Mouse (Mus musculus) liver, adult 2 months (tissue): ENCODE measurements around the gene Gm20479. TPM values are rescaled to one million over a fixed set of nuclear protein-coding genes. Genes with fewer than 3 reads are reported as not detected.
A peak's percentile ranks its signal among the peaks of the same experiment; 100 is the strongest.

Source experiments
- DNase-seq: peaks from one replicate; pipeline ENCODE4 v3.0.0-alpha.2; 2011; ENCODE audit warnings: low read depth, low spot score; ENCODE audit errors: extremely low read depth
- H3K27ac ChIP-seq: fragments of 200-500 bp; replicated peaks from 2 replicates; pipeline ENCODE4 v1.5.1; 2012; ENCODE audit warnings: low read depth, mild to moderate bottlenecking, control low read depth, inconsistent platforms, low read length; ENCODE audit not compliant: insufficient read depth
- H3K27me3 ChIP-seq: fragments of 200-500 bp; 2 replicates; pipeline ENCODE4 v1.6.1; 2012; ENCODE audit warnings: mild to moderate bottlenecking, moderate library complexity, low read length, inconsistent platforms; ENCODE audit not compliant: control insufficient read depth, insufficient read depth
- H3K36me3 ChIP-seq: fragments of 200-500 bp; 2 replicates; pipeline ENCODE4 v1.6.1; 2012; ENCODE audit warnings: low read length, inconsistent platforms; ENCODE audit not compliant: control insufficient read depth, insufficient read depth
- H3K4me1 ChIP-seq: fragments of 200-500 bp; 2 replicates; pipeline ENCODE4 v1.6.1; 2011; ENCODE audit warnings: low read length; ENCODE audit not compliant: control insufficient read depth, insufficient read depth
- H3K4me3 ChIP-seq: fragments of 200-500 bp; 2 replicates; pipeline ENCODE4 v1.5.1; 2011; ENCODE audit warnings: low read depth, mild to moderate bottlenecking, control low read depth, low read length, moderate library complexity; ENCODE audit not compliant: insufficient read depth
- H3K79me2 ChIP-seq: fragments of 200-500 bp; 2 replicates; pipeline ENCODE4 v1.6.1; 2012; ENCODE audit warnings: inconsistent platforms, mild to moderate bottlenecking, low read length, moderate library complexity; ENCODE audit not compliant: control insufficient read depth, insufficient read depth
- H3K9ac ChIP-seq: fragments of 200-500 bp; 2 replicates; pipeline ENCODE4 v1.6.1; 2012; ENCODE audit warnings: low read depth, mild to moderate bottlenecking, control low read depth, inconsistent platforms, low read length
- CTCF ChIP-seq: fragments of 200-500 bp; IDR thresholded peaks from 2 replicates; pipeline ENCODE4 v1.5.1; 2011; ENCODE audit warnings: low read depth, low read length, control low read depth
- POLR2A ChIP-seq: fragments of 200-500 bp; IDR thresholded peaks from 2 replicates; pipeline ENCODE4 v1.6.1; 2011; ENCODE audit warnings: low read length, control low read depth; ENCODE audit not compliant: insufficient read depth; ENCODE audit errors: extremely low read depth
- WGBS: fragments of 180-500 bp; shearing (Covaris S2); methylation state at CpG from one replicate; pipeline ENCODE4 v1.1.7; 2018; 5-methylcytosine and 5-hydroxymethylcytosine counted together
- polyA plus RNA-seq: library from polyadenylated mRNA; depleted of rRNA; stranded (reverse); fragments of >200 nt; gene quantifications from 2 replicates; pipeline ENCODE4 v1.2.3, GENCODE M21; 2012; rRNA removed
- total RNA-seq: library from RNA; depleted of rRNA; stranded (reverse); fragments of >200 nt; gene quantifications from 2 replicates; pipeline ENCODE4 v1.2.3, GENCODE M21; 2014; rRNA removed

Gene Gm20479
- total and polyA plus RNA-seq, 2 experiments: not detected

DNA sequence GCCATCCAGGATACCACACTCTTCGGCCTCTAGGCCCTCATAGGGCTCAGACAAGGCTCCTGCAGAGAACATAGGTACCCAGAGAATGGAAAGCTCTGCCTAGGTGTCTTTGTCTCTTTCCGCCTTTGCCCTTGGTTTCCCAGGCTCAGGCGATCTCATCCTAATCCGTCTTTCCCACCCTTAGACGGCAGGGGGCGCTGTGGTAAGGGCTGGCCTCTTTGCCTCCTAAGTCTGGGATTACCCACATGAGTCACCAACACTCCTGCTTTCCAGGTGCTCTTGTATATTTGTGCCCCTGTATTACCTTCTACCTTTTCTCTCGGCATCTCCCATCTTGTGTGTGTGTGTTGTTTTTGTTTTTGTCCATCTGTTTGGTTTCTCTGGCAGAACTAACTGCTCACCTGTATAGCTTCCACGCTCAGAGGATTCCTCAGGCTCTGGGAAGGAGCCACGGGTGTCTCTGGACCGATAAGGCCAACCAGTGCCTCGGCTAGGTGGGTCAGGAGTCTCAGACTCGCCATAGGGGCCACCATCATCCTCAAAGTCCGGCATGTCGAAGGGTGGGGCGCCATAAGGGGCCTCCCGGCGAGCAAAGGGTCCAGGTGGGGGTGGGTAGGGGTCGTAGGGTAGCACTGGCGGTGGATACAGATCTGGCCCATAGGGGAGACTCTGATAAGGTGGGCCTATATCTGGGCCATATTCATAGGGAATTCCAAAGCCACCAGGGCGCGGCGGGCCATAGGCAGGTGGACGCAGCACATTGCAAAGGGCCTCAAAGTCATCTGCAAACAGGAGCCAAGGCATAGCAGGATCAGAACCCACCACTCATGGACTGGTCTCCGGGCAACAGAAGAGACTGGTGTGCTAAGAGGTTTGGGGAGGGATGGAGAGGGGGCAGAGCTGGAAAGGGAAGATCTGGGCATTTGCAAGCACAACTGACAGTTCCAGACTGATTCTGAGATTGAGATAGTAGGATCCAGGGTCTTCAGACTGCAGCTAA, 50.8 kb downstream of the Gm20479 start:
- H3K27me3 ChIP-seq: no peaks in the 10 kb centered on the region; the same call in 1 of the 2 replicates
- H3K36me3 ChIP-seq: no peaks in the 10 kb centered on the region
- H3K27ac ChIP-seq: no peak overlapping the region
- no peak for DNase-seq
- TF ChIP-seq POLR2A (no peak), CTCF (peak; percentile 75)
- H3K9ac ChIP-seq: no peak overlapping the region
- WGBS: 77% methylated on average over 24 of the region's 24 CpGs
- H3K79me2 ChIP-seq: no peaks in the 10 kb centered on the region
- no peak overlapping the region for H3K4me3 ChIP-seq
- H3K4me1 ChIP-seq: peaks cover 2% of the 10 kb centered on the region; the same call in 1 of the 2 replicates

DNA sequence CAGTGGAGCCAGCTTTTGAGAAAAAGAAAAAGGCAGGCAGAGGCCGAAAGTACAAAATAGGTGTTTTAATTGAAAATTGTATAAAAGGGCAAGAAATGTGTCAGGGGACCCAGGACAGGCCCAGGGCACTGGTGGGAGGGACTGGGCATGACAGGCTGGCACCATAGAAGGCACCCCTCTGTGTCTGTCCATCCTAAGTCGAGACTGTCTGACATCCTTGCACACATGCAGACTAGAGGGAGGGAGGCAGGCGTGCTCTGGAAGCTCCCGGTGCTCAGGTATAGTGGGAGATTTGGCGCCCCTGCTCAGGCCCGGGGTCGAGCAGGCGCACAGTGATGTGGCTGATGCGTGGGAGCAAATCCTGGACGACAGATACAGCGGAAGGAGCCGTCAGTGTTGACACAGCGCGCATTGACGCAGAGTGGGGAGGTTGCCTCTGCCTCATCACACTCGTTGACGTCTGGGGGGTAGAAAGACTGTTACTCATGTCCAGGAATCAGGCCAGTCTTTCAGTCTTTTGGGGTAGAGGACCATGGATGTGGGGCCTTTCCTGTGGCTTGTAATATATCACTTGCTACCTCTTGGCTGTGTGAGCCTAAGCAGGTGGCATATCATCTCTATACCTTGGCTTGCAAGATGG, 52.0 kb downstream of the Gm20479 start:
- 83% methylated on average over 17 of the region's 17 CpGs for WGBS
- Histone ChIP-seq H3K36me3 (no peaks in the 10 kb centered on the region), H3K79me2 (no peaks in the 10 kb centered on the region), H3K27ac (no peak overlapping the region), H3K4me1 (no peaks in the 10 kb centered on the region), H3K4me3 (no peak overlapping the region), H3K27me3 (no peaks in the 10 kb centered on the region; the same call in 1 of the 2 replicates), H3K9ac (no peak overlapping the region)
- no peak for TF ChIP-seq CTCF
- TF ChIP-seq POLR2A: no peak
- DNase-seq: no peak

Other genes with a start within 250 kb of the Gm20479 start
- gene Cyp2f2, start 237.5 kb downstream of the Gm20479 start, total RNA-seq: 643 and 658 TPM in 2 replicates
- 1,932 and 2,426 TPM in 2 replicates for gene Cyp2f2, start 237.5 kb downstream of the Gm20479 start, polyA plus RNA-seq
- gene Cyp2t4, start 203.7 kb downstream of the Gm20479 start, total RNA-seq: not detected in 2 replicates
- not detected in 2 replicates for gene Cyp2t4, start 203.7 kb downstream of the Gm20479 start, polyA plus RNA-seq
- 35.4 and 46.6 TPM in 2 replicates for gene Egln2, start 190.6 kb downstream of the Gm20479 start, total RNA-seq
- gene Egln2, start 190.6 kb downstream of the Gm20479 start, polyA plus RNA-seq: 98.2 and 99.3 TPM in 2 replicates
- 8.7 and 10.1 TPM in 2 replicates for gene Rab4b, start 178.5 kb downstream of the Gm20479 start, total RNA-seq
- gene Rab4b, start 178.5 kb downstream of the Gm20479 start, polyA plus RNA-seq: 27.5 and 28.3 TPM in 2 replicates
- 0.09 and 0.20 TPM in 2 replicates for gene Gm21983, start 176.3 kb downstream of the Gm20479 start, total RNA-seq
- 0.39 TPM in 1 of 2 replicates, not detected in the other for gene Gm21983, start 176.3 kb downstream of the Gm20479 start, polyA plus RNA-seq
- gene Mia, start 176.3 kb downstream of the Gm20479 start, total RNA-seq: not detected in 2 replicates
- gene Mia, start 176.3 kb downstream of the Gm20479 start, polyA plus RNA-seq: 0.67 and 1.1 TPM in 2 replicates
- 3.9 and 4.2 TPM in 2 replicates for gene BC024978, start 161.6 kb downstream of the Gm20479 start, total RNA-seq
- gene BC024978, start 161.6 kb downstream of the Gm20479 start, polyA plus RNA-seq: 10.2 and 13.8 TPM in 2 replicates
- 10.5 and 17.0 TPM in 2 replicates for gene Snrpa, start 161.1 kb downstream of the Gm20479 start, total RNA-seq
- gene Snrpa, start 161.1 kb downstream of the Gm20479 start, polyA plus RNA-seq: 76.8 and 79.1 TPM in 2 replicates
- 3.5 and 6.0 TPM in 2 replicates for gene Itpkc, start 128.8 kb downstream of the Gm20479 start, total RNA-seq
- 4.0 and 5.8 TPM in 2 replicates for gene Itpkc, start 128.8 kb downstream of the Gm20479 start, polyA plus RNA-seq
- gene Coq8b, start 124.4 kb downstream of the Gm20479 start, total RNA-seq: 11.9 and 16.6 TPM in 2 replicates
- 35.2 and 36.2 TPM in 2 replicates for gene Coq8b, start 124.4 kb downstream of the Gm20479 start, polyA plus RNA-seq
- 0.46 and 0.74 TPM in 2 replicates for gene Numbl, start 99.0 kb downstream of the Gm20479 start, total RNA-seq
- 0.62 and 1.5 TPM in 2 replicates for gene Numbl, start 99.0 kb downstream of the Gm20479 start, polyA plus RNA-seq
- gene Ltbp4, start 19.7 kb downstream of the Gm20479 start, total RNA-seq: 9.4 and 24.2 TPM in 2 replicates
- gene Ltbp4, start 19.7 kb downstream of the Gm20479 start, polyA plus RNA-seq: 29.2 and 32.5 TPM in 2 replicates
- 3.6 and 4.4 TPM in 2 replicates for gene Shkbp1, start 1.4 kb downstream of the Gm20479 start, total RNA-seq
- 19.8 and 23.9 TPM in 2 replicates for gene Shkbp1, start 1.4 kb downstream of the Gm20479 start, polyA plus RNA-seq
- under 0.01 TPM in 1 of 2 replicates, not detected in the other for gene Sptbn4, start 90.3 kb upstream of the Gm20479 start, total RNA-seq
- 0.06 TPM in 1 of 2 replicates, not detected in the other for gene Sptbn4, start 90.3 kb upstream of the Gm20479 start, polyA plus RNA-seq
- 142 and 148 TPM in 2 replicates for gene Blvrb, start 90.6 kb upstream of the Gm20479 start, total RNA-seq
- 268 and 304 TPM in 2 replicates for gene Blvrb, start 90.6 kb upstream of the Gm20479 start, polyA plus RNA-seq
- 3.5 and 4.6 TPM in 2 replicates for gene Sertad3, start 116.3 kb upstream of the Gm20479 start, total RNA-seq
- 6.9 and 8.3 TPM in 2 replicates for gene Sertad3, start 116.3 kb upstream of the Gm20479 start, polyA plus RNA-seq
- 7.7 and 9.5 TPM in 2 replicates for gene Sertad1, start 129.5 kb upstream of the Gm20479 start, total RNA-seq
- gene Sertad1, start 129.5 kb upstream of the Gm20479 start, polyA plus RNA-seq: 8.8 and 11.6 TPM in 2 replicates
- 0.07 TPM in 1 of 2 replicates, not detected in the other for gene Prx, start 141.9 kb upstream of the Gm20479 start, total RNA-seq
- gene Prx, start 141.9 kb upstream of the Gm20479 start, polyA plus RNA-seq: 0.05 and 0.07 TPM in 2 replicates
- gene Hipk4, start 165.8 kb upstream of the Gm20479 start, total RNA-seq: not detected in 2 replicates
- not detected in 2 replicates for gene Hipk4, start 165.8 kb upstream of the Gm20479 start, polyA plus RNA-seq
- 8.3 and 12.4 TPM in 2 replicates for gene Pld3, start 195.8 kb upstream of the Gm20479 start, total RNA-seq
- gene Pld3, start 195.8 kb upstream of the Gm20479 start, polyA plus RNA-seq: 33.0 and 37.4 TPM in 2 replicates
- gene 2310022A10Rik, start 195.8 kb upstream of the Gm20479 start, total RNA-seq: 1.2 and 2.7 TPM in 2 replicates
- 8.5 and 9.0 TPM in 2 replicates for gene 2310022A10Rik, start 195.8 kb upstream of the Gm20479 start, polyA plus RNA-seq
- gene Akt2, start 234.1 kb upstream of the Gm20479 start, total RNA-seq: 57.1 and 65.5 TPM in 2 replicates
- 78.1 and 81.3 TPM in 2 replicates for gene Akt2, start 234.1 kb upstream of the Gm20479 start, polyA plus RNA-seq